Mouse (Mus musculus) embryonic facial prominence, embryonic 11.5 days (tissue): ENCODE results near the gene Tom1l1. TPM values are rescaled to one million over a fixed set of nuclear protein-coding genes. Genes with fewer than 3 reads are reported as not detected.
A peak's percentile ranks its signal among the peaks of the same experiment; 100 is the strongest.

Source experiments
- ATAC-seq: fragments of 200-750 bp; cut with Nextera tagmentation; replicated peaks from 2 replicates; pipeline ENCODE4 v1.8.0; 2017; ENCODE audit warnings: low read depth; ENCODE audit not compliant: insufficient number of reproducible peaks, low FRiP score, low TSS enrichment
- DNase-seq: peaks from one replicate; pipeline ENCODE4 v3.0.0-alpha.2; 2015; ENCODE audit warnings: low spot score
- H3K27ac ChIP-seq: fragments of 300-500 bp; sonication (generic); replicated peaks from 2 replicates; pipeline ENCODE4 v1.5.1; 2014; ENCODE audit warnings: mild to moderate bottlenecking, low read depth, low read length, control low read depth
- H3K27me3 ChIP-seq: fragments of 300-500 bp; sonication (generic); 2 replicates; pipeline ENCODE4 v1.6.1; 2014; ENCODE audit warnings: mild to moderate bottlenecking, low read length, moderate library complexity, mixed read lengths; ENCODE audit not compliant: control insufficient read depth, insufficient read depth
- H3K36me3 ChIP-seq: fragments of 300-500 bp; sonication (generic); replicated peaks from 2 replicates; pipeline ENCODE4 v1.6.1; 2014; ENCODE audit warnings: low read depth, mild to moderate bottlenecking, low read length, moderate library complexity, mixed read lengths; ENCODE audit not compliant: control insufficient read depth, insufficient read depth
- H3K4me1 ChIP-seq: fragments of 300-500 bp; sonication (generic); 2 replicates; pipeline ENCODE4 v1.6.1; 2014; ENCODE audit warnings: low read length, mixed read lengths; ENCODE audit not compliant: control insufficient read depth, insufficient read depth
- H3K4me2 ChIP-seq: fragments of 300-500 bp; sonication (generic); 2 replicates; pipeline ENCODE4 v1.6.1; 2014; ENCODE audit warnings: low read depth, mild to moderate bottlenecking, control low read depth, low read length, moderate library complexity
- H3K4me3 ChIP-seq: fragments of 300-500 bp; sonication (generic); 2 replicates; pipeline ENCODE4 v1.5.1; 2014; ENCODE audit warnings: low read depth, low read length, control low read depth
- H3K9ac ChIP-seq: fragments of 300-500 bp; sonication (generic); replicated peaks from 2 replicates; pipeline ENCODE4 v1.6.1; 2014; ENCODE audit warnings: mild to moderate bottlenecking, control low read depth, low read length
- H3K9me3 ChIP-seq: fragments of 300-500 bp; sonication (generic); replicated peaks from 2 replicates; pipeline ENCODE4 v1.6.1; 2016; ENCODE audit warnings: mild to moderate bottlenecking, low read length, inconsistent platforms, mixed read lengths; ENCODE audit not compliant: control insufficient read depth
- WGBS: fragments of 180-500 bp; shearing (Covaris S2); extraction: QIAGEN DNeasy Blood & Tissue Kit; methylation state at CpG from one replicate; pipeline ENCODE4 v1.1.7; 2014; 5-methylcytosine and 5-hydroxymethylcytosine counted together
- polyA plus RNA-seq: library from polyadenylated mRNA; unstranded; fragments of >200 nt; fragmentation: Nextera tagmentation; extraction: Ambion mirVana; gene quantifications from 2 replicates; pipeline ENCODE4 v1.2.1, GENCODE M21; 2014

Gene Tom1l1
- polyA plus RNA-seq, 1 experiment from 2014 or later = 20.6 TPM

DNA sequence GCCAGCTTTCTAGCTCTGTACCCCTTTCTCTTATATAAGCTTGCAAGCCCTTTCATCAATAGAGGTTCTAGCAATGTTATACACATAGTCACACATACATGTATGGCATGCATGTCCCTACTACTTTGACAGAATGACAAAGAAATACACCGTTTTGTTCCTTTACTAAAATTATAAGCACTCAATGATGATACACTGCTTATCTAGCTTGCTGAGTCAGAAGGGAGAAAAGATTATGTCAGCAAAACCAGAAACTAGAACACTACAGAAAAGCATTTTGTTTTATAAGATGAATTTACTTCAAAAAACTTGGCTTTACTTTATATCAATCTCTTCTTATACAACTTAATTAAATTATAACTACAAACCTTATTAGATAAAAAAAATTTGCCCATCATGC is 63.0 kb downstream of the Tom1l1 start:
- Histone ChIP-seq H3K4me2 (no peak overlapping the region), H3K9me3 (no peaks in the 10 kb centered on the region), H3K4me3 (no peak overlapping the region), H3K27me3 (no peaks in the 10 kb centered on the region), H3K27ac (no peak overlapping the region), H3K9ac (no peak overlapping the region), H3K36me3 (no peaks in the 10 kb centered on the region), H3K4me1 (no peaks in the 10 kb centered on the region)
- DNase-seq = no peak
- WGBS = 88% methylated on average over 1 of the region's 1 CpGs
- no peak for ATAC-seq

- 58% methylated on average over 6 of the region's 6 CpGs for WGBS
- ATAC-seq = no peak
Observed at GRCm38 (mm10) chr11:90623477-90623876, 64.7 kb downstream of the Tom1l1 start.

GRCm38 (mm10) chr11:90622500-90622899 is 65.7 kb downstream of the Tom1l1 start:
- ATAC-seq = no peak
- no peak overlapping the region for H3K4me2 ChIP-seq
- H3K4me3 ChIP-seq = no peak overlapping the region
- H3K27me3 ChIP-seq = no peaks in the 10 kb centered on the region
- no peak for DNase-seq
- no peaks in the 10 kb centered on the region for H3K9me3 ChIP-seq
- no peak overlapping the region for H3K9ac ChIP-seq
- H3K27ac ChIP-seq = no peak overlapping the region
- no peaks in the 10 kb centered on the region for H3K36me3 ChIP-seq
- WGBS = 94% methylated on average over 7 of the region's 7 CpGs
- H3K4me1 ChIP-seq = no peaks in the 10 kb centered on the region

More at GRCm38 (mm10) chr11:90623477-90623876, 64.7 kb downstream of the Tom1l1 start:
- Histone ChIP-seq H3K27ac (no peak overlapping the region), H3K4me1 (no peaks in the 10 kb centered on the region), H3K9ac (no peak overlapping the region), H3K27me3 (no peaks in the 10 kb centered on the region), H3K36me3 (no peaks in the 10 kb centered on the region), H3K4me3 (no peak overlapping the region), H3K9me3 (no peaks in the 10 kb centered on the region), H3K4me2 (no peak overlapping the region)
- peak; percentile 77 for DNase-seq

- no peak for ATAC-seq
- 91% methylated on average over 12 of the region's 12 CpGs for WGBS
Observed at GRCm38 (mm10) chr11:90622044-90622443, 66.1 kb downstream of the Tom1l1 start.

DNA sequence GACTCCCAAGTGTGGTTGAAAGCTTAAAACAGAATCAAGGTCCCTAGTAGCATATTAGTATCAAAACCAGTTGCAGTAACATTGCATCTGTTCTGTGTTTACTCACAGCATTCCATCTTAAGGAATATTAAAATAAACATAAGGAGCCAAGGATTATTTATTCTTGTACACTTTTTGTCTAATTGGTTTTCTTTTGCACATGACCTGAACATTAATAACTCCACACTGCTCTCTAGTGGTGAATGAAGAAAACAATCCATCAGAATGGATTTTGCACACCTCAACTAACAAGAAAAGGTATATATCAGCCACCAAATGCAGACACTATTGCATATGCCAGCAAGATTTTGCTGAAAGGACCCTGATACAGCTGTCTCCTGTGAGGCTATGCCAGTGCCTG is 71.7 kb downstream of the Tom1l1 start:
- no peak overlapping the region for H3K4me2 ChIP-seq
- no peaks in the 10 kb centered on the region for H3K4me1 ChIP-seq
- ATAC-seq (no peak), DNase-seq (peak; percentile 53)
- no peak overlapping the region for H3K27ac ChIP-seq
- H3K27me3 ChIP-seq = no peaks in the 10 kb centered on the region
- H3K9me3 ChIP-seq = no peaks in the 10 kb centered on the region
- H3K9ac ChIP-seq = no peak overlapping the region
- no peaks in the 10 kb centered on the region for H3K36me3 ChIP-seq
- H3K4me3 ChIP-seq = no peak overlapping the region

More at GRCm38 (mm10) chr11:90622044-90622443, 66.1 kb downstream of the Tom1l1 start:
- no peaks in the 10 kb centered on the region for H3K4me1 ChIP-seq
- H3K9me3 ChIP-seq = no peaks in the 10 kb centered on the region
- H3K27me3 ChIP-seq = no peaks in the 10 kb centered on the region
- H3K36me3 ChIP-seq = no peaks in the 10 kb centered on the region
- H3K27ac ChIP-seq = no peak overlapping the region
- no peak overlapping the region for H3K9ac ChIP-seq
- no peak overlapping the region for H3K4me2 ChIP-seq
- DNase-seq = no peak
- H3K4me3 ChIP-seq = no peak overlapping the region

GRCm38 (mm10) chr11:90614743-90615142 is 73.4 kb downstream of the Tom1l1 start:
- no peak for ATAC-seq
- Histone ChIP-seq H3K9me3 (no peaks in the 10 kb centered on the region), H3K27ac (no peak overlapping the region), H3K4me1 (no peaks in the 10 kb centered on the region), H3K4me2 (no peak overlapping the region), H3K27me3 (no peaks in the 10 kb centered on the region), H3K9ac (no peak overlapping the region), H3K4me3 (no peak overlapping the region), H3K36me3 (no peaks in the 10 kb centered on the region)
- 94% methylated on average over 6 of the region's 6 CpGs for WGBS
- no peak for DNase-seq

GRCm38 (mm10) chr11:90612118-90612517 is 76.0 kb downstream of the Tom1l1 start:
- Histone ChIP-seq H3K9ac (no peak overlapping the region), H3K9me3 (no peaks in the 10 kb centered on the region), H3K4me2 (no peak overlapping the region), H3K4me1 (no peaks in the 10 kb centered on the region), H3K4me3 (no peak overlapping the region), H3K36me3 (no peaks in the 10 kb centered on the region), H3K27ac (no peak overlapping the region), H3K27me3 (no peaks in the 10 kb centered on the region)
- ATAC-seq (no peak), DNase-seq (peak; percentile 73)

- H3K4me1 ChIP-seq = no peaks in the 10 kb centered on the region
- no peak overlapping the region for H3K4me3 ChIP-seq
- WGBS = 98% methylated on average over 2 of the region's 2 CpGs
- H3K27me3 ChIP-seq = no peaks in the 10 kb centered on the region
- DNase-seq (no peak), ATAC-seq (no peak)
- no peaks in the 10 kb centered on the region for H3K36me3 ChIP-seq
- no peaks in the 10 kb centered on the region for H3K9me3 ChIP-seq
- H3K9ac ChIP-seq = no peak overlapping the region
- no peak overlapping the region for H3K4me2 ChIP-seq
- H3K27ac ChIP-seq = no peak overlapping the region
Observed at GRCm38 (mm10) chr11:90603066-90603465, 85.1 kb downstream of the Tom1l1 start.
